Mouse (Mus musculus): ENCODE results near the gene Etv3. TPM values are rescaled to one million over a fixed set of nuclear protein-coding genes. Genes with fewer than 3 reads are reported as not detected.

The Etv3 gene
- polyA plus RNA-seq, 1 experiment from 2014 or later: 12.9 TPM

- Histone ChIP-seq H3K4me1 (replicated peaks) (peaks cover 18% of the 10 kb centered on the region), H3K36me3 (peaks cover 39% of the 10 kb centered on the region), H3K9me3 (no peaks in the 10 kb centered on the region), H3K9ac (replicated peaks) (peak overlapping the region; percentile 100), H3K4me3 (replicated peaks) (peak overlapping the region; percentile 98), H3K27me3 (0 out of 2 replicates have a peak, but pooled peaks cover 3% of the 10 kb centered on the region), H3K4me2 (replicated peaks) (peak overlapping the region; percentile 88), H3K27ac (peak overlapping the region; percentile 89)
- ATAC-seq: no peak; the same call in 1 of the 2 replicates
- WGBS: 8% methylated on average over 27 of the region's 27 CpGs
These were observed 797 bp downstream of the Etv3 start for GRCm38 (mm10) chr3:87525837-87526570.

DNA sequence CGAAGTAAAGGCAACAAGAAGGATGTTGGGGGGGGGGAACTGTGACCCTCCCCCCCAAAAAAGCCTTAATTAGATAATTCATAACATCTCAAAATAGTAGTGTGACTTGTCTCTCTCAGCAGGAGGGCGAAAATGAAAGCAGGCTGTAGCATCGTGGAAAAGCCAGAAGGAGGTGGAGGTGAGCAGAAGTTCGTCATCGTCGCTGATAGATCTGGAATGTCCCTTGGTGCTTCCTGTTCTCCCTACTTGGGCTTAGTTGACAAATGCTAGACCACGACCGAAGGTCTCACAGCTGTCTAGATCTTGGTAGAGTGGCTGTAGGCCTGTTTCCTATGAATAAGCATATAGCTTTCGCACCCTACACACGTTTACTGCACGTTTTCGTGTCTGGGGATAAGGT is 1.9 kb downstream of the Etv3 start:
- Histone ChIP-seq H3K27ac (no peak overlapping the region), H3K4me1 (replicated peaks) (peaks cover 18% of the 10 kb centered on the region), H3K27me3 (0 out of 2 replicates have a peak, but pooled peaks cover 3% of the 10 kb centered on the region), H3K36me3 (peaks cover 49% of the 10 kb centered on the region), H3K9ac (replicated peaks) (no peak overlapping the region), H3K4me2 (replicated peaks) (no peak overlapping the region), H3K4me3 (replicated peaks) (no peak overlapping the region), H3K9me3 (no peaks in the 10 kb centered on the region)
- 91% methylated on average over 12 of the region's 12 CpGs for WGBS
- no peak for ATAC-seq

- H3K27ac ChIP-seq: no peak overlapping the region
- H3K9me3 ChIP-seq: no peaks in the 10 kb centered on the region
- H3K4me2 ChIP-seq (replicated peaks): no peak overlapping the region
- H3K36me3 ChIP-seq: peaks cover 58% of the 10 kb centered on the region
- peaks cover 18% of the 10 kb centered on the region for H3K4me1 ChIP-seq (replicated peaks)
- H3K27me3 ChIP-seq: 0 out of 2 replicates have a peak, but pooled peaks cover under 1% of the 10 kb centered on the region
- ATAC-seq: no peak
- no peak overlapping the region for H3K9ac ChIP-seq (replicated peaks)
- H3K4me3 ChIP-seq (replicated peaks): no peak overlapping the region
- 94% methylated on average over 8 of the region's 8 CpGs for WGBS
These were observed 2.8 kb downstream of the Etv3 start for GRCm38 (mm10) chr3:87528021-87528420.

- Histone ChIP-seq H3K36me3 (peaks cover 66% of the 10 kb centered on the region), H3K9me3 (no peaks in the 10 kb centered on the region)
These were observed 3.6 kb downstream of the Etv3 start for GRCm38 (mm10) chr3:87528841-87529240.

DNA sequence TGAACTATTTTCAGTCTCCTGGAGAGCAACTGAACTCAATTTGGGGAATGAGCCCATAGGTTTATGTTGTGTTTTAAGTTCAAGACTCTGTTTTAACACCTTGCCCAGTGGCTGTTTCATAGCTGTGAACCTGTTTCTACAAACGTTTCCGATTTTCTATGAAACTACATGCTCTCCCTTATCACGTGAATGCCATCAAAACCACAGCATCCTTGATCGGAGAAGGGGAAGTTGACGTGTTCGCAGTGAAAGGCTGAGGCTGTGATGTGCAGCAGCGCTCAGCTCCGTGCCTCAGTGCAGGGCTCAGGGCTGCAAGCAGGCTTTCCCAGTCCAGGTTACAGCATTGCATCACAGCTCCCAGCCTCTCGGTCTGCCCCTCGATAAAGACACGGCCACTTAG is 4.4 kb downstream of the Etv3 start:
- Histone ChIP-seq H3K9me3 (no peaks in the 10 kb centered on the region), H3K4me2 (replicated peaks) (no peak overlapping the region), H3K27ac (no peak overlapping the region), H3K36me3 (peaks cover 73% of the 10 kb centered on the region), H3K27me3 (no peaks in the 10 kb centered on the region), H3K4me3 (replicated peaks) (no peak overlapping the region), H3K4me1 (replicated peaks) (peaks cover 18% of the 10 kb centered on the region), H3K9ac (replicated peaks) (no peak overlapping the region)
- ATAC-seq: no peak
- WGBS: 96% methylated on average over 11 of the region's 11 CpGs

More at GRCm38 (mm10) chr3:87528841-87529240, 3.6 kb downstream of the Etv3 start:
- peaks cover 18% of the 10 kb centered on the region for H3K4me1 ChIP-seq (replicated peaks)
- H3K4me3 ChIP-seq (replicated peaks): no peak overlapping the region
- ATAC-seq: no peak
- no peaks in the 10 kb centered on the region for H3K27me3 ChIP-seq
- no peak overlapping the region for H3K4me2 ChIP-seq (replicated peaks)
- no peak overlapping the region for H3K9ac ChIP-seq (replicated peaks)
- 94% methylated on average over 8 of the region's 8 CpGs for WGBS
- no peak overlapping the region for H3K27ac ChIP-seq

DNA sequence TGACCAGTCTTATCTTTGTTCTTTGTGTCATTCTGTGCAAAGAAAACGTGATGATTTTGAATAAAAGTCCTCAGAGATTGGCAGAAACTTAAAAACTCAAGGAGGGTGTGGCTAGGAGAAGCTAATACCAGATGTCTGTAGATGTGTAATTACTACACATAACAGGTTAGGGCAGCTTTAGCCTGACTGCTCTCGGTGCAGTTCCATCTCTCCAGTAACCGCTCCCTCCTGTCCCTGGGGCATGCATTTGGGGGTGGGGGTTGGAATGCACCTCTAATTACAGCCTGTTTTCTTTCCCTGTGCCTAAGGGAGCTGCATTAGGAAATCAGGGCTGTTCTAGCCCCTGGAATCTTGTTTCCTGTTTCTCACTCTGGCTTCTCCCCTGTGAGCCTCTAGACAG is 5.0 kb downstream of the Etv3 start:
- H3K4me2 ChIP-seq (replicated peaks): no peak overlapping the region
- peaks cover 80% of the 10 kb centered on the region for H3K36me3 ChIP-seq
- H3K27me3 ChIP-seq: no peaks in the 10 kb centered on the region
- no peak for ATAC-seq
- no peak overlapping the region for H3K9ac ChIP-seq (replicated peaks)
- H3K27ac ChIP-seq: no peak overlapping the region
- H3K4me3 ChIP-seq (replicated peaks): no peak overlapping the region
- H3K4me1 ChIP-seq (replicated peaks): peaks cover 14% of the 10 kb centered on the region
- WGBS: 95% methylated on average over 3 of the region's 3 CpGs
- H3K9me3 ChIP-seq: no peaks in the 10 kb centered on the region

DNA sequence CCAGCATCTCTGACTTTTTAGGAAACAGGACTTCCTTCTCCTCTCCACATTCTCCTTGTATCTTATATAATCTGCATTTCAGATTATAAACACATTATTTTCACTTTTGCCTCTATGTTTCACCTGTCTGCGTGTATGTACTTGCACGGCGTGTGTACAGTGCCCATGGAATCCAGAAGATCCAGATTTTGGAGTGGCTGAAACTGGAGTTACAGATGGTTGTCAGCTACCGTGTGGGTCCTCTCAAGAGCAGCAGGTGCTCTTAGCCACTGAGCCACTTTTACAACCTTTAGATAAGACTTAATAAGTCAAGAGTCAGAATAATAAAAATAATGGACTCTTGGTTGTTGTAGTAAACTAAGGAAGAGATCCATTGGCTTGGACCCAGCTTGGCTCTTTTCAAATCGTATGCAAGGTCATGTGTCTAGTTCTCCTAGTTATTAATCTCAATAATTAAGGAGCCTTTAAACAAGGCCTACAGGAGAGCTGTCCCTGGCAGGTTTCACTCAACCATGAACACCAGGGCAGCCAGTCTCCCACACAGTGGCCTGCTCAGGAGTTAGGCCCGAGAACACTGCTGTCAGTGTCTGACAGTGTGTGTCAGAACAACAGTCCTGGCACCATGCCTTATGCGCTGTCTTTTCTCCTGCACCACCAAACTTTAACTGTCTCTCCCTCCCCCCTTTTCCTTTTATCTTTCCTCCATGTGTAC is 8.6 kb downstream of the Etv3 start:
- no peak overlapping the region for H3K9ac ChIP-seq (replicated peaks)
- no peak for ATAC-seq
- H3K27me3 ChIP-seq: no peaks in the 10 kb centered on the region
- H3K27ac ChIP-seq: no peak overlapping the region
- H3K4me3 ChIP-seq (replicated peaks): no peak overlapping the region
- 99% methylated on average over 7 of the region's 7 CpGs for WGBS
- no peaks in the 10 kb centered on the region for H3K9me3 ChIP-seq
- peaks cover 98% of the 10 kb centered on the region for H3K36me3 ChIP-seq
- H3K4me2 ChIP-seq (replicated peaks): no peak overlapping the region
- no peaks in the 10 kb centered on the region for H3K4me1 ChIP-seq (replicated peaks)

DNA sequence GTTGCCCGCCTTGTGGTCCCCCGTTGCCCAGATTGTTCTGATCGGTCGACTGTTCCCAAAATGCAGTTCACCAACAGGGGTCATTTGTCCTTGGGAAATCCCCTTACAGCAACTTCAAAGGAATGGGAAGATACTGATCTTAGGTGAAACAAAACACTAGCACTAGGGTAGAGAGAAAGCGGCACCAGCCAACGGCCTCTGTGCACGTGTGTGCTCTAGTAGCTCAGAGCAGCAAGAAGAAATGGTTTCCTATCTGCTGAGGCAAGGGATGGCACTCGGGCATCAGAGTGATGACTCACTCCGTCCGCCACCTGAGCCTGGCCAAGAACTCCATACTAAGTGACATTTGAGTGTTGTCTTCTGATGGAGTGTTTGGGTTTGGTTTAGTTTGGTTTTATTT is 12.8 kb downstream of the Etv3 start:
- WGBS: 88% methylated on average over 10 of the region's 10 CpGs
- no peak for ATAC-seq

GRCm38 (mm10) chr3:87540028-87540675 is 14.9 kb downstream of the Etv3 start:
- ATAC-seq: no peak
- H3K36me3 ChIP-seq: peaks cover 44% of the 10 kb centered on the region
- no peak overlapping the region for H3K4me3 ChIP-seq (replicated peaks)
- H3K9me3 ChIP-seq: no peaks in the 10 kb centered on the region
- H3K4me1 ChIP-seq (replicated peaks): peaks cover 23% of the 10 kb centered on the region
- H3K4me2 ChIP-seq (replicated peaks): no peak overlapping the region
- 66% methylated on average over 11 of the region's 11 CpGs for WGBS
- H3K27ac ChIP-seq: no peak overlapping the region
- H3K27me3 ChIP-seq: no peaks in the 10 kb centered on the region
- H3K9ac ChIP-seq (replicated peaks): no peak overlapping the region

More for the DNA sequence above, 12.8 kb downstream of the Etv3 start:
- Histone ChIP-seq H3K27me3 (no peaks in the 10 kb centered on the region), H3K36me3 (peaks cover 65% of the 10 kb centered on the region), H3K4me1 (replicated peaks) (peaks cover 23% of the 10 kb centered on the region), H3K27ac (no peak overlapping the region), H3K9me3 (no peaks in the 10 kb centered on the region), H3K4me2 (replicated peaks) (no peak overlapping the region), H3K4me3 (replicated peaks) (no peak overlapping the region), H3K9ac (replicated peaks) (no peak overlapping the region)

DNA sequence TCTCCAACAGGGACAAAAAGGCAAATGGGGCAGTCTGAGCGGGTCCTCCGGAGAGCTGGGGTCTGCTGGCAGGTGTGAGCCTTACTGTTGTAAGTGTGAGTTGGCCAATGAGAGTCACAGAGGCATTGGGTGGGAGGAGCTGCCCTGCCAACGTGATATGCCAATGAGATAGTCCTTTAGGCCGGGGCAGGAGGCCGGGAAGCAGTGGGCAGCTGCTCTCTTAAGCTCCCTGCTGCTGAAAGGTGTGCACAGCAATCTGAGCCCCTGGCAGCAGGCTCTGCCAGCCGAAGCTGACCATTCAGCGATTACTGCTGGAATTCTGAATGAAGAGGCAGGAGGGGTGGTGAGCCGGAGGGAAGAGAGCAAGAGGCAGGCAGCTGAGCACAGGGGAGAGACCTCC is 15.5 kb downstream of the Etv3 start:
- H3K9ac ChIP-seq (replicated peaks): no peak overlapping the region
- peaks cover 38% of the 10 kb centered on the region for H3K36me3 ChIP-seq
- ATAC-seq: 0 out of 2 replicates have a peak, but pooled peaks have one; percentile 41
- H3K4me2 ChIP-seq (replicated peaks): no peak overlapping the region
- no peak overlapping the region; the same call in 1 of the 2 replicates for H3K27ac ChIP-seq
- H3K27me3 ChIP-seq: no peaks in the 10 kb centered on the region
- no peaks in the 10 kb centered on the region for H3K9me3 ChIP-seq
- H3K4me3 ChIP-seq (replicated peaks): no peak overlapping the region
- H3K4me1 ChIP-seq (replicated peaks): peaks cover 23% of the 10 kb centered on the region
- 20% methylated on average over 8 of the region's 8 CpGs for WGBS

DNA sequence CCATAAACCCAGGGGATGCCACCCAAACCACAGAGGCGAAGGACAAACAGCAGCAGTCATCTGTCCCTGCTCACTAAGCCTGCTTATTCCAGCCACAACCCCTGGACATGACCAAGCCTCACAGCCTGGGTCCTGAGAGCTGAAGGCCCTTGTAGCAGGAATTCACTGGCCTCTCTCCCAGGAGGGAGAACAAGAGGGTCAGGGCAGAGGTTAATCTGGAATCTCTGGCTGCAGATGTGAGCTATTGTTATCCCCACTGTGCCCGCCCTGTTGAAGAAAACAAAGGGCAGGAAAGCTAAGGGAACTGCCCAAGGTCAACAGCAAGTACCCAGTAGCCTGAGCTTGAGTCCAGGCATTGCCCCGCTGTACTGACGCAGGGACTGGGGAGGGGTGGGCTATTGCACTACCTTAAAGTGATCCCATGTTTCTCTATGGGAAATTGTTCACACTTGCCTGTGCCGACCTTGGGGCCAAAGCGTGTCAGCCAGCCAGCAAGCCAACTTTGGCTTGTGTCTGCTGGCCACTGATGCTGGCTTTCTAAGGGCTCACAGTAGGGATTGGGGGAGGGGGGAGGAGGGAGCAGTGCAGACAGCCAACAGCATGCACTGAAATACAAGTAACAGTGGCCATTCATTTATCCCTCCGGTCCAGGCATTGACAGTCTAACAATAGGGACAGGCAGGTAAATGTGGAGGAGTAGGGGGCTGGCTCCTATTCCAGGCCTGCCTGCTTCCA is 17.4 kb downstream of the Etv3 start:
- ATAC-seq: no peak; the same call in 1 of the 2 replicates
- Histone ChIP-seq H3K9me3 (no peaks in the 10 kb centered on the region), H3K27ac (no peak overlapping the region), H3K4me3 (replicated peaks) (no peak overlapping the region), H3K4me1 (replicated peaks) (peaks cover 23% of the 10 kb centered on the region), H3K9ac (replicated peaks) (no peak overlapping the region), H3K4me2 (replicated peaks) (no peak overlapping the region), H3K36me3 (peaks cover 19% of the 10 kb centered on the region), H3K27me3 (no peaks in the 10 kb centered on the region)
- 21% methylated on average over 7 of the region's 7 CpGs for WGBS

All from midbrain, embryonic 13.5 days (tissue).